Mouse (Mus musculus) liver, embryonic 13.5 days (tissue): ENCODE results near the gene Neil1. TPM values are rescaled to one million over a fixed set of nuclear protein-coding genes. Genes with fewer than 3 reads are reported as not detected.
A peak's percentile ranks its signal among the peaks of the same experiment; 100 is the strongest.

Experiments used
- ATAC-seq: fragments of 200-750 bp; cut with Nextera tagmentation; 2 replicates; pipeline ENCODE4 v1.8.0; 2017; ENCODE audit warnings: low read depth, mild to moderate bottlenecking, moderate number of reproducible peaks, moderate library complexity
- DNase-seq: peaks from one replicate; pipeline ENCODE4 v3.0.0; 2022
- H3K27ac ChIP-seq: fragments of 300-500 bp; sonication (generic); 2 replicates; pipeline ENCODE4 v1.5.1; 2015; ENCODE audit warnings: moderate library complexity, mild to moderate bottlenecking, inconsistent platforms
- H3K27me3 ChIP-seq: fragments of 300-500 bp; sonication (generic); 2 replicates; pipeline ENCODE4 v1.6.1; 2015; ENCODE audit warnings: mild to moderate bottlenecking, inconsistent platforms
- H3K36me3 ChIP-seq: fragments of 300-500 bp; sonication (generic); 2 replicates; pipeline ENCODE4 v1.6.1; 2015; ENCODE audit warnings: mild to moderate bottlenecking, inconsistent platforms
- H3K4me1 ChIP-seq: fragments of 300-500 bp; sonication (generic); replicated peaks from 2 replicates; pipeline ENCODE4 v1.6.1; 2015; ENCODE audit warnings: inconsistent platforms
- H3K4me2 ChIP-seq: fragments of 300-500 bp; sonication (generic); 2 replicates; pipeline ENCODE4 v1.6.1; 2015; ENCODE audit warnings: inconsistent platforms, mild to moderate bottlenecking, moderate library complexity
- H3K4me3 ChIP-seq: fragments of 300-500 bp; sonication (generic); replicated peaks from 2 replicates; pipeline ENCODE4 v1.5.1; 2015; ENCODE audit warnings: mild to moderate bottlenecking, inconsistent platforms
- H3K9ac ChIP-seq: fragments of 300-500 bp; sonication (generic); 2 replicates; pipeline ENCODE4 v1.6.1; 2015; ENCODE audit warnings: mild to moderate bottlenecking, inconsistent platforms
- H3K9me3 ChIP-seq: fragments of 300-500 bp; sonication (generic); replicated peaks from 2 replicates; pipeline ENCODE4 v1.6.1; 2016; ENCODE audit warnings: inconsistent platforms
- WGBS: fragments of 180-500 bp; shearing (Covaris S2); methylation state at CpG from one replicate; pipeline ENCODE4 v1.1.7; 2015; ENCODE audit not compliant: insufficient replicate concordance; 5-methylcytosine and 5-hydroxymethylcytosine counted together
- polyA plus RNA-seq: library from polyadenylated mRNA; unstranded; fragments of >200 nt; fragmentation: Nextera tagmentation; extraction: Ambion mirVana; gene quantifications from 2 replicates; pipeline ENCODE4 v1.2.1, GENCODE M21; 2015

Gene Neil1
- 1.6 and 1.9 TPM in 2 replicates for polyA plus RNA-seq

DNA sequence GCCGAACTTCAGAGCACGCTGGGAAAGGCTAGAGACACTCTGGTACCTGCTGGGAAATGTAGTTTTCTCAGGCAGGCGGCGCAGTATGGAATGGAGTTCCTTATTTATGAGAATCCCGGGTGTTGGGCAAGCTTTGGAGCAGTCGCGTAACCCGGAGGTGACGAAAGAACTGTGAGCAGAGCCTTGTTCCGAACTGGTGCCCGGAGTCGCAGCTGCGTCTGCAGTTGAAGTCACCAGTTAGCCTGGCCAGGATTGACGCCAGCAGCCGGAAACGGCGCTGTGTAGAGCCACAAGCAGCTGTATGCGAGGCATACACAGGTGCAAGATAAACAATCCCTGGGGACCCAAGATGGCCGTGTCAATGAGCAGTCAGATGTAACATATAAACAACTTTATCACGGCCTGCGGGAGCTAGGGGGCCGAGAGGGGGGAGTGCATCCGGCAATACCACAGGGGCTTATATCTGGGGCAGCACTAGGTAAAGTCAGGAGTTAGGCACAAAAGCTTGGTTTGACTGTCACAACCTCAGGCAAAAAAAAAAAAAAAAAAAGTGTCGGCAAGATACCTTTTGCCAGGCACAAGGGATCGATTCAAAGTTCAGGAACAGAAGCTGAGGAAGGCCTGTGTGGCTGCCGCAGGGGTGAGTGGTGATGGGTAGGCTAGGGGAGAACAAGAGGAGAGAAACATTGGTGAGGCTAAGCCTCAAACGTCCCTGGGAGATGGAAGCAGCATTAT, at the start of gene Neil1:
Neil1 (minus strand) TSS at position 162 of the 735 bp plus-strand sequence.
- Histone ChIP-seq H3K27me3 (no peaks in the 10 kb centered on the region), H3K4me1 (peaks cover 22% of the 10 kb centered on the region), H3K9me3 (no peaks in the 10 kb centered on the region), H3K4me2 (peak within 1 kb of the TSS; percentile 82), H3K27ac (peak within 1 kb of the TSS; percentile 79), H3K9ac (peak within 1 kb of the TSS; percentile 69), H3K4me3 (peak within 1 kb of the TSS; percentile 65), H3K36me3 (no peaks in the 10 kb centered on the region)
- DNase-seq (peak; percentile 63), ATAC-seq (peak; percentile 88)
- 1% methylated on average over 27 of the region's 27 CpGs for WGBS

DNA sequence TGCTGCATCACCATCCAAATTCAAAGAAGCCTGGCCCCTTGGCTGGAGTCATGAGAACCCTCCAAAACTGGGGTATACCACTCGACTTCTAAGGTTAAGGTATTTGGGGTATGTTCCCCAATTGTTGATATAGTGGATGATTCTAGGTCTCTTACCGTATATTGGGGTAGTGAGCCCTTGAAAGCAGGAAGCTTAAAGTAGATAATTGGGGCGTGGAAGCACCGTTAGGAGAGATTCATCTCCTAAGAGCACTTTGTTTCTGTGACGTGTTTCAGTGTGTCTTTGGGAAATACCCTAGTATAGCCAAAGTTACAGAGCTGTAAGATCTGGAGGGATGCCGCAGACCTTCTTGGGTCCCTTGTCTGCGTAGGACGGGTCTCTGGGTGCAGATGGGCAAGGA, 49.3 kb upstream of the Neil1 start:
- H3K4me1 ChIP-seq, result no peaks in the 10 kb centered on the region
- 54% methylated on average over 8 of the region's 8 CpGs for WGBS
- no peaks in the 10 kb centered on the region for H3K9me3 ChIP-seq
- no peak overlapping the region for H3K4me3 ChIP-seq
- no peak overlapping the region for H3K27ac ChIP-seq
- ATAC-seq, result no peak
- 0 out of 2 replicates have a peak, but pooled peaks cover 2% of the 10 kb centered on the region for H3K27me3 ChIP-seq
- H3K9ac ChIP-seq, result no peak overlapping the region
- H3K4me2 ChIP-seq, result no peak overlapping the region
- no peak for DNase-seq
- H3K36me3 ChIP-seq, result no peaks in the 10 kb centered on the region

DNA sequence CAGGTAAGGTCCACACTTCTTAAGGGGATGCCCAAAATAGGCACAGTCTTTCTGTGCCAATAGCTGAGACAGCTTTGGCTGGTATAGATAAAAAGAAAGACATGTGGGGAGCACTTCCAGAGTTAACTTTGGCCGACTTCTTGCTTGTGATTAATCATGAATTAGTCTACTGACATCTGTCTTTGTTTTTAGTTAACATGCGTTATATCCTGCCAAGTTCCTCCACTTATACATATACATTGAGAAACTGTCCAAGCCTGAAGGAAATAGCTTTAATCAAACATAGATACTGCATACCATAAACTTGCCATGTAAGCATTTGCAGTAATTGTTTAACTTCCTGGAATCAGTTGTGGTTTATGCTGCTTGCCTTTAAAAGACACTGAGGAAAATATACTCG, 48.6 kb upstream of the Neil1 start:
- 49% methylated on average over 3 of the region's 3 CpGs for WGBS
- ATAC-seq (no peak), DNase-seq (no peak)
- H3K27ac ChIP-seq, result no peak overlapping the region
- 0 out of 2 replicates have a peak, but pooled peaks cover 2% of the 10 kb centered on the region for H3K27me3 ChIP-seq
- no peaks in the 10 kb centered on the region for H3K36me3 ChIP-seq
- H3K4me1 ChIP-seq, result no peaks in the 10 kb centered on the region
- H3K4me2 ChIP-seq, result no peak overlapping the region
- H3K4me3 ChIP-seq, result no peak overlapping the region
- no peaks in the 10 kb centered on the region for H3K9me3 ChIP-seq
- H3K9ac ChIP-seq, result no peak overlapping the region

DNA sequence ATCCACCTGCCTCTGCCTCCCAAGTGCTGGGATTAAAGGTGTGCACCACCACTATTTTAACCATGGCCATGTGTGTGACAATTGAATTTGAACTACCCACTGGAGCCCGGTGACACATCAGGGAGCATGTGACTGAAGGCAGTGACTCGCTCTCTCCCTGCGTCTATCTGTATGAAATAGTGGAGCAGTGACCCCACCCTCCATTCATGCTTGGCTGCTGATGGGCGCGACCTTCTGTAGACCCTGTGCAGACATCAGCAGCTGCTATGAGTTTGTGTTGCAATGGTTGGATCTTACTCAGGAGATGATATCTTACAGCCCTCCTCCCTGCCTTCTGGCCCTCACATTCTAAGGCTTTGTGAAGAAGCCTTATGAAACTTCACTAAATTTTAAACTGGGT, 20.3 kb upstream of the Neil1 start:
- Histone ChIP-seq H3K9me3 (no peaks in the 10 kb centered on the region), H3K36me3 (no peaks in the 10 kb centered on the region), H3K27me3 (no peaks in the 10 kb centered on the region)

DNA sequence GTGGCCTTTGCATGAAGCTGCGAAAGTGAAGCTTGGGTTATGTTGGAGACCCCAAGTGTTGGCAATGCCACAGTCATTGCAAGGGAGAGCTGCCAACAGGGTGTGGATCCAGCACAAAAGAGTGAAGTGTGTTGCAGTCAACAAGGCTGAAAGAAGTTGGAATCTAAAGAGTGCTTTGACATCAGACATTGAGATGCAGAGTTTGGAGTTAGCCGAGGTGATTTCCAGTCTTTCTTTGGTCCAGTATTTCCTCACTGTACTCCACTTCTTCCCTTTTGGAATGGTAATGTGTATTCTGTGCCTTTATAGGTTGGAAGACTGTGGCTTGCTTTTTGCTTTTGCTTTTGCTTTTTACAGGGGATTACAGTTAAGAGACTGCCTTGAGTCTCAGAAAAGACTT, 18.1 kb upstream of the Neil1 start:
- ATAC-seq (no peak), DNase-seq (no peak)
- Histone ChIP-seq H3K4me3 (no peak overlapping the region), H3K27ac (no peak overlapping the region), H3K27me3 (no peaks in the 10 kb centered on the region), H3K9me3 (no peaks in the 10 kb centered on the region), H3K4me1 (no peaks in the 10 kb centered on the region), H3K4me2 (no peak overlapping the region), H3K36me3 (no peaks in the 10 kb centered on the region), H3K9ac (no peak overlapping the region)
- WGBS, result 70% methylated on average over 2 of the region's 2 CpGs

More for the DNA sequence above, 20.3 kb upstream of the Neil1 start:
- no peak overlapping the region for H3K27ac ChIP-seq
- no peak overlapping the region for H3K4me3 ChIP-seq
- no peak for DNase-seq
- H3K9ac ChIP-seq, result no peak overlapping the region
- WGBS, result 66% methylated on average over 5 of the region's 5 CpGs
- no peak for ATAC-seq
- no peak overlapping the region for H3K4me2 ChIP-seq
- H3K4me1 ChIP-seq, result no peaks in the 10 kb centered on the region

DNA sequence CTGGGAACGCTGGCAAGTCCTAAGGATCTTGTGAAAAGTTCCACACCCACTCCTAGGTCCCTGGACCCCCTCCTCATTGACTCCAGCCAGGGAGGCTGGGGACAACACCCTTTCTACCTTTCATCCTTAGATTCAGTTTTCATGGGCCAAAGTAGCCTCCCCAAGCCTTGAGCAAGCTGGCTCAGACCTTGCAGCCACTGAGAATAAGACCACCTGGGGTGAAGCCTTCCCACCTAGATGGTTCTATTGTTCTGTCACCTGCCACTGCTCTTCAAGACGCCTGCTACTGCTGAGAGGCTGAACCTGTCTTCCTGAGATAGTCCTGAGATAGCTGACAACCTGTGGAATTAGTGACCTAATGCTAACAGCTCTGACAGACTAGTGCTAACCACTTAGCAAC, 15.0 kb upstream of the Neil1 start:
- Histone ChIP-seq H3K27me3 (no peaks in the 10 kb centered on the region), H3K9ac (no peak overlapping the region), H3K4me2 (no peak overlapping the region), H3K27ac (no peak overlapping the region), H3K4me1 (peaks cover 6% of the 10 kb centered on the region), H3K9me3 (no peaks in the 10 kb centered on the region), H3K36me3 (no peaks in the 10 kb centered on the region), H3K4me3 (no peak overlapping the region)
- ATAC-seq (no peak), DNase-seq (no peak)
- WGBS, result 47% methylated on average over 2 of the region's 2 CpGs

DNA sequence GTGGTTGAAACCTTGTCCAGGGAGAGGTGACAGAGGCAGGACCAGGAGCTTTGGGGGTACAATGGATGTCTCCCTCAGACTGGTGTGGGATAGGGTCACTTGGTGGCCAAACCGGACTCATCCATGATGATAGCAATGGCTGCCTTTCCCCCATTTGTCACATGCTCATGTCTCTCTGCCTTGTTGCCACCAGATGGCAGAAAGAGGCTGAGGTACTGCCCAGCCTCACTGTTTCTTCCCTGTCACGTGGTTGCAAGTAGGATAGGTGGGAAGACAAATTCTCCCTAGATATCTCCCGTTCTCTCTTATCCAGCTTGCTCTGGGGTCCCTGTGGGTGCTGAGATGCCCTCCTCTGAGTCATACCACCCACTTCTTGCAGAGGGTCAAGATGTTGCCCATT, 14.4 kb upstream of the Neil1 start:
- Histone ChIP-seq H3K4me1 (peaks cover 9% of the 10 kb centered on the region), H3K27me3 (no peaks in the 10 kb centered on the region), H3K27ac (no peak overlapping the region), H3K4me3 (no peak overlapping the region), H3K9me3 (no peaks in the 10 kb centered on the region), H3K36me3 (no peaks in the 10 kb centered on the region), H3K9ac (no peak overlapping the region), H3K4me2 (no peak overlapping the region)
- DNase-seq (no peak), ATAC-seq (0 out of 2 replicates have a peak, but pooled peaks have one; percentile 23)
- WGBS, result 9% methylated on average over 3 of the region's 3 CpGs

DNA sequence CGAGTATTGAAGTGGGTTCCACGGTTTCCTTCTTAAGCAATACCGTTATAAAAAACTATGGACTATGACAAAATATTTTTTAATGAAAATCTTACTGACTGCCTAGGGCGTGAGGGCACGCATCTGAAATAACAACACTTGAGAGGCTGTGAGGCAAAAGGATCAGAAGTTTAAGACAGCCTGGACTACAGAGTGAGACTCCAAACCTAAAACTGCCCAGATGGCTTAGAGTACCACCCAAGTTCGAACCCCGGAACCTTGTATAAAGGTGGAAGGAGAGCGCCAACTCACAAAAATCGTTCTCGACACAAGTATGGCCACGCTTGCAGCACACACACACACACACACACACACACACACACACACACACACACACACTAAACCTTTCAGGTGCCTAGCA, 10.4 kb upstream of the Neil1 start:
- Histone ChIP-seq H3K9ac (peak overlapping the region; percentile 79; the same call in 1 of the 2 replicates), H3K4me3 (peak overlapping the region; percentile 73), H3K27ac (0 out of 2 replicates have a peak overlapping the region, but pooled peaks have one; percentile 1), H3K27me3 (no peaks in the 10 kb centered on the region), H3K4me1 (peaks cover 19% of the 10 kb centered on the region), H3K9me3 (no peaks in the 10 kb centered on the region), H3K36me3 (peaks cover 19% of the 10 kb centered on the region; the same call in 1 of the 2 replicates), H3K4me2 (peak overlapping the region; percentile 86)
- no peak for DNase-seq
- 44% methylated on average over 11 of the region's 11 CpGs for WGBS
- no peak for ATAC-seq

DNA sequence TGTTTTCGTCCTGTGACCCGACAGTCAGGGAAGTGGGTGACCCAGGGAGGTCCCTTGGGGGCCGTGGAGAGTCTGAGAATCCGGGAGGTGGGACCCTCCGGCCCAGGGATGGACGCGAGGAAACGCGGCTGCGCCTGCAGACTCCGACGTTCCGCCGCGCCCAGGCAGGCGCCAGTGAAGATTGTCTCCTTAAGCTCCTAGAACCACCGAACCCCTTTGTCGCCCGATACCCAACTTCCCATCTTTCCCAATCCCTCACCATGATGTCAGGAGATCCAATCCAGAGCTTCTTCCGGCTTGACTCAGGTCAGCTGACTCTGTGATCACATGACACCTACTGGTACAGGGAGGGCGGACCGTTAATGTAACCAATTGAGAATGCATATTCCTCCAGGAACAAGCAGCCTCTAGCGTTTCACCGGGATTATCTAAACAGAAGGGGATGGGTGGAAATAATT, 9.9 kb upstream of the Neil1 start, which contains the start of gene Commd4:
Commd4 (minus strand) TSS at position 319 of the 458 bp plus-strand sequence.
- under 1% methylated on average over 24 of the region's 24 CpGs for WGBS
- Histone ChIP-seq H3K4me1 (peaks cover 19% of the 10 kb centered on the region), H3K9me3 (no peaks in the 10 kb centered on the region), H3K27me3 (no peaks in the 10 kb centered on the region), H3K4me2 (peak within 1 kb of the TSS; percentile 86), H3K27ac (peak within 1 kb of the TSS; percentile 25; the same call in 1 of the 2 replicates), H3K9ac (peak within 1 kb of the TSS; percentile 79), H3K4me3 (peak within 1 kb of the TSS; percentile 73), H3K36me3 (peaks cover 19% of the 10 kb centered on the region; the same call in 1 of the 2 replicates)
- DNase-seq (peak; percentile 84), ATAC-seq (peak; percentile 73)

DNA sequence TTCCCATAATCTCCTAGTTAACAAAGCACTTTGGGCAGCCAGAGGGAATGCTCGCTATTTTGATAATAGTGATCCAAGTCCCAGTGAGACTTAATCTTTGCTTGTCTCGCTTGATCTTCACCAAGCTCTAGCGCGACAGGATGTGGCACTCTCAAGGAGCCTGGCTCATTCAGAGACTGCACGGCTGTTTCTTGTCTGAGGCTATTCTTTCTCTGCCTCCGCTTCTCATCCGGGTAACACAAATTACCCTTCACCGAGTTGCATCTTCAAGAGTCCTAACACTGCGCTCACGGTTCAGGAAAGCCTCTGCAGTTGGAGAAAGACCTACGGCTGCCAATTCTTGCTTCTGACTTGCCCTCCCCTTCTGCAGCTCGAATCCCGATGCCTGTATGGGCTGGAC, 9.4 kb upstream of the Neil1 start:
- Histone ChIP-seq H3K4me3 (peak overlapping the region; percentile 73), H3K36me3 (peaks cover 19% of the 10 kb centered on the region; the same call in 1 of the 2 replicates), H3K4me1 (peaks cover 19% of the 10 kb centered on the region), H3K9me3 (no peaks in the 10 kb centered on the region), H3K9ac (peak overlapping the region; percentile 79), H3K4me2 (peak overlapping the region; percentile 86), H3K27me3 (no peaks in the 10 kb centered on the region), H3K27ac (peak overlapping the region; percentile 25; the same call in 1 of the 2 replicates)
- 26% methylated on average over 13 of the region's 13 CpGs for WGBS
- DNase-seq, result no peak
- ATAC-seq, result no peak

DNA sequence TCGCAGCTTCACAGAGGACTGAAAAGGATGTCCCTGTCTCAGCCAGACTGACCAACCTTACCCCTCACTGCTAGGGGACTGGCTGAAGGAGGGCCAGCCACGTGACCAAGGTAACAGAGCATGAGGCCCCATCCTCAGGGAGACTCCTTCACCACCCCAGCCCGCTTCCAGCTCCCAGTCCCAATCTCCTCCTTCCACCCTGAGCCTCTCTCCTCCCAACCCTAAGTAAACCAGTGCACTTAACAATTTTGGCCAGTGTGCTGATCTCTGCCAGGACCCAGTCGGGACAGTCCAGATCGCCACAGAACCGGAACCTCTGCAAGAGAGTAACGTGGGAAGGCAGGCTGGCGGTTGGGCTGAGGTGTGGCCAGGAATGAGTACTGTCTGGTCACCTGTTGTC, 8.7 kb upstream of the Neil1 start:
- Histone ChIP-seq H3K27ac (no peak overlapping the region), H3K27me3 (no peaks in the 10 kb centered on the region), H3K9ac (peak overlapping the region; percentile 79), H3K9me3 (no peaks in the 10 kb centered on the region), H3K36me3 (peaks cover 19% of the 10 kb centered on the region; the same call in 1 of the 2 replicates), H3K4me1 (peaks cover 19% of the 10 kb centered on the region), H3K4me2 (peak overlapping the region; percentile 86), H3K4me3 (peak overlapping the region; percentile 73)
- no peak for DNase-seq
- no peak for ATAC-seq
- WGBS, result 86% methylated on average over 8 of the region's 8 CpGs
